Mouse (Mus musculus): ENCODE results near the gene Gxylt2. TPM values are rescaled to one million over a fixed set of nuclear protein-coding genes. Genes with fewer than 3 reads are reported as not detected.
A peak's percentile ranks its signal among the peaks of the same experiment; 100 is the strongest.

Gene Gxylt2
- polyA plus RNA-seq, 1 experiment from 2014 or later: 1.4 TPM

- Histone ChIP-seq H3K4me2 (ENCODE audit: low read length) (no peak overlapping the region), H3K36me3 (ENCODE audit: control insufficient read depth, insufficient read depth, low read length) (no peaks in the 10 kb centered on the region), H3K27me3 (replicated peaks; ENCODE audit: control insufficient read depth, insufficient read depth, low read length) (no peaks in the 10 kb centered on the region), H3K9ac (ENCODE audit: low read length) (no peak overlapping the region), H3K27ac (ENCODE audit: low read depth) (no peak overlapping the region), H3K9me3 (ENCODE audit: control insufficient read depth, low read length) (no peaks in the 10 kb centered on the region), H3K4me1 (replicated peaks; ENCODE audit: control insufficient read depth, insufficient read depth, low read length) (no peaks in the 10 kb centered on the region), H3K4me3 (ENCODE audit: low read depth, low read length) (no peak overlapping the region)
- DNase-seq (ENCODE audit: low spot score): no peak
- ATAC-seq (replicated peaks; ENCODE audit: low FRiP score, low TSS enrichment, low read depth): no peak
- 85% methylated on average over 6 of the region's 6 CpGs for WGBS
Observed at GRCm38 (mm10) chr6:100808221-100808778, 103.8 kb downstream of the Gxylt2 start.

- Histone ChIP-seq H3K4me2 (ENCODE audit: low read length) (no peak overlapping the region), H3K27ac (ENCODE audit: low read depth) (no peak overlapping the region), H3K36me3 (ENCODE audit: control insufficient read depth, insufficient read depth, low read length) (no peaks in the 10 kb centered on the region), H3K9me3 (ENCODE audit: control insufficient read depth, low read length) (no peaks in the 10 kb centered on the region), H3K4me3 (ENCODE audit: low read depth, low read length) (no peak overlapping the region), H3K9ac (ENCODE audit: low read length) (no peak overlapping the region), H3K4me1 (replicated peaks; ENCODE audit: control insufficient read depth, insufficient read depth, low read length) (no peaks in the 10 kb centered on the region), H3K27me3 (replicated peaks; ENCODE audit: control insufficient read depth, insufficient read depth, low read length) (no peaks in the 10 kb centered on the region)
- no peak for ATAC-seq (replicated peaks; ENCODE audit: low FRiP score, low TSS enrichment, low read depth)
- no peak for DNase-seq (ENCODE audit: low spot score)
- 88% methylated on average over 4 of the region's 4 CpGs for WGBS
Observed at GRCm38 (mm10) chr6:100810117-100810516, 105.6 kb downstream of the Gxylt2 start.

DNA sequence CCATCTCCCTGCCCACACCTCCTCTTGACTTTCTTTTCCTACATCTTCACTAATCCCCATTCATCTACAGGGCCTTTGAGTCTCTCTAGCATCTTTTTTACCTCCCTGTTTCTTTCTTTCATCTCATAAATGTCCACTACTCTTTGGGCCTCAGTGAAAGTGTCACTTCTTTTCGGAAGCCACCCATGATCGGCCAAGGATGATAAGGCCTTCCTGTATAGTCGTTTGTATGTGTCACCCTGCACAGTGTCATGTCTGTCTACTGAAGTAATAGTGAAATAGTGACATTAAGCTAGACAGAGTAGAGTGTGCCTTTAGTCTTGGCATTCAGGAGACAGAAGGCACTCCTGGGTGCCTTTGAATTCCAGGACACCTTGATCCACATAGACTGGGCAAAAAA, 107.2 kb downstream of the Gxylt2 start:
- ATAC-seq (replicated peaks; ENCODE audit: low FRiP score, low TSS enrichment, low read depth) (no peak), DNase-seq (ENCODE audit: low spot score) (no peak)
- Histone ChIP-seq H3K27me3 (replicated peaks; ENCODE audit: control insufficient read depth, insufficient read depth, low read length) (no peaks in the 10 kb centered on the region), H3K4me1 (replicated peaks; ENCODE audit: control insufficient read depth, insufficient read depth, low read length) (no peaks in the 10 kb centered on the region), H3K36me3 (ENCODE audit: control insufficient read depth, insufficient read depth, low read length) (no peaks in the 10 kb centered on the region), H3K9ac (ENCODE audit: low read length) (no peak overlapping the region), H3K4me3 (ENCODE audit: low read depth, low read length) (no peak overlapping the region), H3K27ac (ENCODE audit: low read depth) (no peak overlapping the region), H3K9me3 (ENCODE audit: control insufficient read depth, low read length) (no peaks in the 10 kb centered on the region), H3K4me2 (ENCODE audit: low read length) (no peak overlapping the region)
- 77% methylated on average over 3 of the region's 3 CpGs for WGBS

DNA sequence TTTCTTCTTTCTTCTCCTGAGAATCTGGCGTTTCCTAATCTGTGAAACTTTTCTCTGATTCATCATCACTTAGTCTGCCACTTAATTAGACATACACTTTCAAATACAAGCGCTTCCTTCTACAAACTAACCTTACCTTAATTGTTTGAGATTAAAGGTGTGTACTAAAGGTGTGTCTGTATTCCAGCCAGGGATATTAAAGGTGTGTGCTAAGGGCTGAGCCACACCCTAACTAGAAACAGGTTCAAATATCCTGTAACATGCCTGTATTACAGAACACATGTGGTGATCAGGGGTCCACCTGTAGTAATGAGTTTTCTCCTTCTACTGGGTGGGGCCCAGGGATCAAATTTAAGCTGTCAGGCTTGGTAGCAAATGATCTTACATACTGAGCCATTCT, 116.8 kb downstream of the Gxylt2 start:
- Histone ChIP-seq H3K36me3 (ENCODE audit: control insufficient read depth, insufficient read depth, low read length) (no peaks in the 10 kb centered on the region), H3K9ac (ENCODE audit: low read length) (no peak overlapping the region), H3K9me3 (ENCODE audit: control insufficient read depth, low read length) (no peaks in the 10 kb centered on the region), H3K4me3 (ENCODE audit: low read depth, low read length) (no peak overlapping the region), H3K4me1 (replicated peaks; ENCODE audit: control insufficient read depth, insufficient read depth, low read length) (no peaks in the 10 kb centered on the region), H3K27me3 (replicated peaks; ENCODE audit: control insufficient read depth, insufficient read depth, low read length) (no peaks in the 10 kb centered on the region), H3K4me2 (ENCODE audit: low read length) (no peak overlapping the region), H3K27ac (ENCODE audit: low read depth) (no peak overlapping the region)
- ATAC-seq (replicated peaks; ENCODE audit: low FRiP score, low TSS enrichment, low read depth) (no peak), DNase-seq (ENCODE audit: low spot score) (no peak)
- WGBS: 66% methylated on average over 2 of the region's 2 CpGs

- DNase-seq (ENCODE audit: low spot score) (no peak), ATAC-seq (replicated peaks; ENCODE audit: low FRiP score, low TSS enrichment, low read depth) (no peak)
- no peaks in the 10 kb centered on the region for H3K9me3 ChIP-seq (ENCODE audit: control insufficient read depth, low read length)
- no peak overlapping the region for H3K9ac ChIP-seq (ENCODE audit: low read length)
- no peak overlapping the region for H3K27ac ChIP-seq (ENCODE audit: low read depth)
- H3K4me3 ChIP-seq (ENCODE audit: low read depth, low read length): no peak overlapping the region
- H3K4me1 ChIP-seq (replicated peaks; ENCODE audit: control insufficient read depth, insufficient read depth, low read length): no peaks in the 10 kb centered on the region
- 73% methylated on average over 1 of the region's 1 CpGs for WGBS
- no peak overlapping the region for H3K4me2 ChIP-seq (ENCODE audit: low read length)
- H3K36me3 ChIP-seq (ENCODE audit: control insufficient read depth, insufficient read depth, low read length): no peaks in the 10 kb centered on the region
- no peaks in the 10 kb centered on the region for H3K27me3 ChIP-seq (replicated peaks; ENCODE audit: control insufficient read depth, insufficient read depth, low read length)
Observed at GRCm38 (mm10) chr6:100823356-100823755, 118.8 kb downstream of the Gxylt2 start.

DNA sequence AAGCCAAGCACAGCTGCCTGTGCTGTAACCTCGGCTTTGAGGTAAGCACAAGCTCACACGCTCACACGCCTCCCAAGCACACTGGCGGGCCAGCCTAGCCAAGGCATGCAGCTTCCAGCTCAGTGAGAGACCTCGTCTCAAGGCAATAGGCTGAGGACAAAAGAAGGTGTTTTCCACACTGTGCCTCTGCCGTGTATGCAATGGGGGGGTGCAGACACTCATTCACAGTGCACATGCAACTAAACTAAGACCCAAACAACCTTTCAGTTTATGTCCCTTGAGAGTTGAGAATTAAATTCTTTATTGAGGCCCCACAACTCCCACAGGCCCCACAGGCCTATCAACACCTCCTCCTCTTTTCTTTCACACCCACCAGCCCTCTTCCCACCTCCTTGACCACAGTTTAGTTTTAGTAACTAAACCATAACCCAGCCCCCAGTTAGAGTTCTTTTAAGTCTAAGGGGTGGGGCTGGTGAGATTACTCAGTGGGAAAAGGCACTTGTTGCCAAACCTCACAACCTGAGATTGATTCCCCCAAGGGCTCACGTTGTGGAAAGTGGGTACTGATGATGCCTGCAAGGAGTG, 119.9 kb downstream of the Gxylt2 start:
- H3K27me3 ChIP-seq (replicated peaks; ENCODE audit: control insufficient read depth, insufficient read depth, low read length): no peaks in the 10 kb centered on the region
- ATAC-seq (replicated peaks; ENCODE audit: low FRiP score, low TSS enrichment, low read depth): no peak

GRCm38 (mm10) chr6:100826046-100826445, 121.5 kb downstream of the Gxylt2 start:
- WGBS: 48% methylated on average over 6 of the region's 6 CpGs
- no peak overlapping the region for H3K27ac ChIP-seq (ENCODE audit: low read depth)
- no peak for DNase-seq (ENCODE audit: low spot score)

More for the DNA sequence above, 119.9 kb downstream of the Gxylt2 start:
- H3K4me3 ChIP-seq (ENCODE audit: low read depth, low read length): no peak overlapping the region
- H3K27ac ChIP-seq (ENCODE audit: low read depth): no peak overlapping the region
- no peak overlapping the region for H3K9ac ChIP-seq (ENCODE audit: low read length)
- DNase-seq (ENCODE audit: low spot score): no peak
- H3K9me3 ChIP-seq (ENCODE audit: control insufficient read depth, low read length): no peaks in the 10 kb centered on the region
- no peaks in the 10 kb centered on the region for H3K4me1 ChIP-seq (replicated peaks; ENCODE audit: control insufficient read depth, insufficient read depth, low read length)
- H3K36me3 ChIP-seq (ENCODE audit: control insufficient read depth, insufficient read depth, low read length): no peaks in the 10 kb centered on the region
- no peak overlapping the region for H3K4me2 ChIP-seq (ENCODE audit: low read length)
- 60% methylated on average over 7 of the region's 7 CpGs for WGBS

GRCm38 (mm10) chr6:100828565-100828964, 124.0 kb downstream of the Gxylt2 start:
- ATAC-seq (replicated peaks; ENCODE audit: low FRiP score, low TSS enrichment, low read depth) (no peak), DNase-seq (ENCODE audit: low spot score) (no peak)
- Histone ChIP-seq H3K9me3 (ENCODE audit: control insufficient read depth, low read length) (no peaks in the 10 kb centered on the region), H3K9ac (ENCODE audit: low read length) (no peak overlapping the region), H3K4me2 (ENCODE audit: low read length) (no peak overlapping the region), H3K27me3 (replicated peaks; ENCODE audit: control insufficient read depth, insufficient read depth, low read length) (no peaks in the 10 kb centered on the region), H3K27ac (ENCODE audit: low read depth) (no peak overlapping the region), H3K4me3 (ENCODE audit: low read depth, low read length) (no peak overlapping the region), H3K36me3 (ENCODE audit: control insufficient read depth, insufficient read depth, low read length) (no peaks in the 10 kb centered on the region), H3K4me1 (replicated peaks; ENCODE audit: control insufficient read depth, insufficient read depth, low read length) (no peaks in the 10 kb centered on the region)
- WGBS: 95% methylated on average over 7 of the region's 7 CpGs

More at GRCm38 (mm10) chr6:100826046-100826445, 121.5 kb downstream of the Gxylt2 start:
- Histone ChIP-seq H3K4me3 (ENCODE audit: low read depth, low read length) (no peak overlapping the region), H3K36me3 (ENCODE audit: control insufficient read depth, insufficient read depth, low read length) (no peaks in the 10 kb centered on the region), H3K9ac (ENCODE audit: low read length) (no peak overlapping the region), H3K4me2 (ENCODE audit: low read length) (no peak overlapping the region), H3K27me3 (replicated peaks; ENCODE audit: control insufficient read depth, insufficient read depth, low read length) (no peaks in the 10 kb centered on the region), H3K4me1 (replicated peaks; ENCODE audit: control insufficient read depth, insufficient read depth, low read length) (no peaks in the 10 kb centered on the region), H3K9me3 (ENCODE audit: control insufficient read depth, low read length) (no peaks in the 10 kb centered on the region)
- ATAC-seq (replicated peaks; ENCODE audit: low FRiP score, low TSS enrichment, low read depth): peak; percentile 65; the same call in 1 of the 2 replicates

- Histone ChIP-seq H3K9ac (ENCODE audit: low read length) (no peak overlapping the region), H3K4me2 (ENCODE audit: low read length) (no peak overlapping the region), H3K36me3 (ENCODE audit: control insufficient read depth, insufficient read depth, low read length) (no peaks in the 10 kb centered on the region), H3K4me3 (ENCODE audit: low read depth, low read length) (no peak overlapping the region), H3K27ac (ENCODE audit: low read depth) (no peak overlapping the region), H3K27me3 (replicated peaks; ENCODE audit: control insufficient read depth, insufficient read depth, low read length) (no peaks in the 10 kb centered on the region), H3K9me3 (ENCODE audit: control insufficient read depth, low read length) (no peaks in the 10 kb centered on the region), H3K4me1 (replicated peaks; ENCODE audit: control insufficient read depth, insufficient read depth, low read length) (peaks cover 3% of the 10 kb centered on the region; the same call in 1 of the 2 replicates)
- ATAC-seq (replicated peaks; ENCODE audit: low FRiP score, low TSS enrichment, low read depth) (no peak), DNase-seq (ENCODE audit: low spot score) (no peak)
- 80% methylated on average over 5 of the region's 5 CpGs for WGBS
Observed at GRCm38 (mm10) chr6:100829770-100830169, 125.2 kb downstream of the Gxylt2 start.
